Mouse (Mus musculus) heart, embryonic 15.5 days (tissue): ENCODE results near the gene Dctpp1. TPM values are rescaled to one million over a fixed set of nuclear protein-coding genes. Genes with fewer than 3 reads are reported as not detected.

Experiments
- ATAC-seq: fragments of 200-750 bp; cut with Nextera tagmentation; replicated peaks from 2 replicates; pipeline ENCODE4 v1.8.0; 2017; ENCODE audit warnings: low read depth, moderate TSS enrichment; ENCODE audit not compliant: insufficient number of reproducible peaks, insufficient read depth, low FRiP score
- H3K27ac ChIP-seq: fragments of 300-500 bp; sonication (generic); 2 replicates; pipeline ENCODE4 v1.5.1; 2015; ENCODE audit warnings: mild to moderate bottlenecking, inconsistent platforms
- H3K27me3 ChIP-seq: fragments of 300-500 bp; sonication (generic); 2 replicates; pipeline ENCODE4 v1.6.1; 2015; ENCODE audit warnings: inconsistent platforms
- H3K36me3 ChIP-seq: fragments of 300-500 bp; sonication (generic); 2 replicates; pipeline ENCODE4 v1.6.1; 2015; ENCODE audit warnings: mild to moderate bottlenecking, inconsistent platforms
- H3K4me1 ChIP-seq: fragments of 300-500 bp; sonication (generic); replicated peaks from 2 replicates; pipeline ENCODE4 v1.6.1; 2015; ENCODE audit warnings: inconsistent platforms
- H3K4me2 ChIP-seq: fragments of 300-500 bp; sonication (generic); 2 replicates; pipeline ENCODE4 v1.6.1; 2015; ENCODE audit warnings: inconsistent platforms, mild to moderate bottlenecking, moderate library complexity
- H3K4me3 ChIP-seq: fragments of 300-500 bp; sonication (generic); 2 replicates; pipeline ENCODE4 v1.5.1; 2015; ENCODE audit warnings: mild to moderate bottlenecking, inconsistent platforms
- H3K9ac ChIP-seq: fragments of 300-500 bp; sonication (generic); 2 replicates; pipeline ENCODE4 v1.6.1; 2015; ENCODE audit warnings: mild to moderate bottlenecking, inconsistent platforms
- H3K9me3 ChIP-seq: fragments of 300-500 bp; sonication (generic); replicated peaks from 2 replicates; pipeline ENCODE4 v1.6.1; 2016; ENCODE audit warnings: inconsistent platforms
- WGBS: fragments of 180-500 bp; shearing (Covaris S2); methylation state at CpG from one replicate; pipeline ENCODE4 v1.1.7; 2015; ENCODE audit warnings: mixed read lengths; 5-methylcytosine and 5-hydroxymethylcytosine counted together
- polyA plus RNA-seq: library from polyadenylated mRNA; unstranded; fragments of >200 nt; fragmentation: Nextera tagmentation; extraction: Ambion mirVana; gene quantifications from 2 replicates; pipeline ENCODE4 v1.2.1, GENCODE M21; 2015

The Dctpp1 gene
- polyA plus RNA-seq, 1 experiment from 2014 or later: 135 TPM

DNA sequence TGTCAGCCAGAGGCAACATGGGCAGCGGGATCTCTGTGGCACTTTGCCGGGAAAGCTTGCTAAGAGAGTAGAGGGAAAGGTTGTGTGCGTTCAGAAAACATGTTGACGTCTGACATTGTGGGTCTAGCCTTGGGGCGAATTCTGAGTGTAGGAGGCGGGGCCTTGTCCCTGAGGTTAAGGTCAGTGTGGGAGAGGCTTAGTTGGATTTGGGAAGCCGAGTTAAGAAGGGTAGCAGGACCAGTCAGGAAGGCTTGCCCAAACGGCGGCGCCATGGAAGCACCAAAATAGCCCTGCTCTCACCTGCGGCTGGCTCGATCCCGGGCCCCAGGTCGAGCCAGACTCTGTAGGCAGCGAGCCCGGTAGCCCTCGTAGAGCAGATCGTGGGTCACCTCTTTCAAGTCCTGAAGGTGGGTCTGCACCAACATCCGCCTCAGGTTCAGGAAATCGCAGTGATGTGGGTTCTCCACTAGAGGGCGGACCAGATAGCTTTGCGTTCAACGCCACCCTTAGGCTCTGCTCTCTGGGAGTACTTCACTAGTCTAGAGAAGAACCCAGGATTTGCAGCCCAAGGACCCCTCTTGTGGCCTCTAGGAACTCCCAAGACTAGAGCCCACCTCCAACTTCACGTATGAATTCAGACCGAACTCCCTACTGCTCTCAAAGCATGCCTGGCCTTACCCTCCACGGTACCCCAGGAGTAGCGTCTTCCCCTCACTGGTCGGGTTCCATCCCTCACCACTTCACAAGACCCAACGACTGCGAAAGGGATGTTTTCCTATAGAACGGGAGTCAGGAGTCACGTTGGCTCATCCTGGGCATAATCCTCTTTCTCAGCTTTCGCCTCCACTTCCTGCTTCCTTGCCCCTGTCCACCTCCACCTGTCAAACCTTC, 45.3 kb downstream of the Dctpp1 start:
- ATAC-seq: no peak
- Histone ChIP-seq H3K9ac (peak overlapping the region; percentile 50), H3K4me3 (peak overlapping the region; percentile 44), H3K27ac (peak overlapping the region; percentile 45; the same call in 1 of the 2 replicates), H3K27me3 (no peaks in the 10 kb centered on the region), H3K4me2 (peak overlapping the region; percentile 68), H3K36me3 (no peaks in the 10 kb centered on the region), H3K4me1 (peaks cover 47% of the 10 kb centered on the region), H3K9me3 (no peaks in the 10 kb centered on the region)
- 23% methylated on average over 33 of the region's 33 CpGs for WGBS

DNA sequence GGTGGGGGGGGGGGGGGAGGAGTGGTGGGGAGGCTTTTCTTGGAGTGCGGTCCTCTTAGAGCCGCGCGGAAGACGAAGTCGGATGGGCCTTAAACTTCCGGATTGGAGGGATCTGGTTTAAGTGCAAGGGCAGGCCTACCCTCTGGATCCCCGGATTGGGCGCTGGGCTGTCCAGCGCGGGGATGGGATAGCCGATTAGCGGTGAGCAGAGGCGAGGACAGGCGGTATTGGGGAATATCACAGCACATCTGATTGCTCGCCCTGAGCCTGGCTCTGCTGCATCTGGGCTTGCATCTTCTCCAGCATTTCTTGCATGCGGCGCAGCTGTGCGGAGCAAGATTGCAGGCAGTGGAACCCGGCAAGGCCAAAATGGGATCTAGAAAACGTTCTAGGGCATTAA, 46.0 kb downstream of the Dctpp1 start:
- Histone ChIP-seq H3K27me3 (no peaks in the 10 kb centered on the region), H3K9ac (peak overlapping the region; percentile 50; the same call in 1 of the 2 replicates), H3K27ac (peak overlapping the region; percentile 45), H3K4me2 (peak overlapping the region; percentile 68), H3K4me3 (peak overlapping the region; percentile 44), H3K9me3 (no peaks in the 10 kb centered on the region), H3K36me3 (no peaks in the 10 kb centered on the region), H3K4me1 (peaks cover 50% of the 10 kb centered on the region)
- ATAC-seq: no peak
- WGBS: 36% methylated on average over 21 of the region's 21 CpGs

DNA sequence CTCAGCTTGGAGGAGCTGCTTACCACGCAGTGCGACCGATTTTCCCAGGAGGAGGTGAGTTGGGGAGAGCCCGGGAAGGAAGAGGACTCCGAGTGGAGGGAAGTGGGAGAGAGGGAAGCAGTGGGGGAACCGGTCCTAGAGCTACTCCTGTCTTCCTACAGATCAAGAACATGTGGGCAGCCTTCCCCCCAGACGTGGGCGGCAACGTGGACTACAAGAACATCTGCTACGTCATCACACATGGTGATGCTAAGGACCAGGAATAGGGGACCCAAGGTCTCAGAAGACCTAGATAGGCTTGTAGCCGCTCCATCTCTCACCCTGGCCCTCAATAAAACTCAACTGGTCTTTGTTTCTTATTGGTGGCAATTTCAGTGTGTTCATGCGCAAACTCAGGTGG, 46.6 kb downstream of the Dctpp1 start:
- H3K27ac ChIP-seq: no peak overlapping the region
- no peaks in the 10 kb centered on the region for H3K27me3 ChIP-seq
- 56% methylated on average over 12 of the region's 12 CpGs for WGBS
- no peaks in the 10 kb centered on the region for H3K9me3 ChIP-seq
- no peak overlapping the region for H3K9ac ChIP-seq
- no peak for ATAC-seq
- no peak overlapping the region for H3K4me3 ChIP-seq
- H3K4me2 ChIP-seq: peak overlapping the region; percentile 68
- H3K4me1 ChIP-seq: peaks cover 54% of the 10 kb centered on the region
- no peaks in the 10 kb centered on the region for H3K36me3 ChIP-seq

DNA sequence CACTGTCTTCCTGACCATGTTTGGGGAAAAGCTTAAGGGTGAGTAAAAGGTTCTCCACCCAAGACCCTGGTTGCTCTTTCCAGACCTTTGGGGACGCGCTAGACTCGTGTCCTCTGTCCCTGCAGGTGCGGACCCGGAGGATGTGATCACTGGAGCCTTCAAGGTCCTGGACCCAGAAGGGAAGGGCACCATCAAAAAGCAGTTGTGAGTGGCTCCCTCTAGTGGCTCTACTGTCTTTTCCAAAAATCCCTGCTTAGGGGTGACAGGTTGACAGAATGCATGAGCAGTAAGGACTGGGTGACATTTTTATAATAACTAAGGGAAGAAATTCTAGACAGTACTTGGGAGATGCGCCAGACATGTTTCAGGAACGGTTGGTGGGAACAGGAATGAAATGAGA, 47.0 kb downstream of the Dctpp1 start:
- no peaks in the 10 kb centered on the region for H3K9me3 ChIP-seq
- ATAC-seq: no peak
- no peak overlapping the region for H3K27ac ChIP-seq
- no peak overlapping the region for H3K4me2 ChIP-seq
- no peak overlapping the region for H3K4me3 ChIP-seq
- no peak overlapping the region for H3K9ac ChIP-seq
- 35% methylated on average over 7 of the region's 7 CpGs for WGBS
- peaks cover 54% of the 10 kb centered on the region for H3K4me1 ChIP-seq
- no peaks in the 10 kb centered on the region for H3K36me3 ChIP-seq
- H3K27me3 ChIP-seq: no peaks in the 10 kb centered on the region

DNA sequence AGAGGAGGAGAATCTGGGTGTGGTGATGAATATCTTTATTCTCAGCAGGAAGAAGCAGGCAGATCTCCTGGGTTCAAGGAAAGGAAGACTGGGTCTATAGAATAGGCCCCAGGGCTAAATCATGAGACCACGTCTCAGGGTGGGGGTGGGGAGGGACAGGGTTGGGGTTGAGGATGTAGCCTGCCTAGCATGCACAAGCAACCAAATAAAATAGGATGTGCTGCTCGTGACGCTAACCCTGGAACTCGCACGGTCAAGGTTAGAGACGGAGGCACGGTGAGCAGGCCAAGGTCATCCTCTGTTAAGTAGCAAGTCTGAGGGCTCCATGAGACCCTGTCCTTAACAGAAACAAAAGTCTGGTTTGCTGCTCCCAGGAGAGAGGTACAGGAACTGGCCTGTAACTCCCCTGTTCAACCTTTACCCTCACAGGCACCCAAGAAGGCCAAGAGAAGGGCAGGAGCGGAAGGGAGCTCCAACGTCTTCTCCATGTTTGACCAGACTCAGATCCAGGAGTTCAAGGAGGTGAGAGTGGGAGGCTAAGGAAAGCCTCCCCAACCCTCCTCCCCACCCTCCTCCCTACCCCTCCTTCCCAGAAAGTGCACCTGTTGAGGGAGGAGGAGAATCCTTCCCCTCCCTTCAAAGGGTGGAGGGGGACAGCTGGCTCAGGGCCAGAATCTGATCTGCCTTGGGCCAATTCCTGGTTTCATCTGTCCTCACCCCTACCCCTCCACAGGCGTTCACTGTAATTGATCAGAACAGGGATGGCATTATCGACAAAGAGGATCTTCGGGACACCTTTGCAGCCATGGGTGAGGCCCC, 47.9 kb downstream of the Dctpp1 start:
- 87% methylated on average over 12 of the region's 12 CpGs for WGBS
- Histone ChIP-seq H3K4me2 (no peak overlapping the region), H3K4me3 (no peak overlapping the region), H3K27me3 (no peaks in the 10 kb centered on the region), H3K36me3 (no peaks in the 10 kb centered on the region), H3K9me3 (no peaks in the 10 kb centered on the region), H3K9ac (no peak overlapping the region), H3K4me1 (peaks cover 46% of the 10 kb centered on the region), H3K27ac (no peak overlapping the region)
- ATAC-seq: no peak

DNA sequence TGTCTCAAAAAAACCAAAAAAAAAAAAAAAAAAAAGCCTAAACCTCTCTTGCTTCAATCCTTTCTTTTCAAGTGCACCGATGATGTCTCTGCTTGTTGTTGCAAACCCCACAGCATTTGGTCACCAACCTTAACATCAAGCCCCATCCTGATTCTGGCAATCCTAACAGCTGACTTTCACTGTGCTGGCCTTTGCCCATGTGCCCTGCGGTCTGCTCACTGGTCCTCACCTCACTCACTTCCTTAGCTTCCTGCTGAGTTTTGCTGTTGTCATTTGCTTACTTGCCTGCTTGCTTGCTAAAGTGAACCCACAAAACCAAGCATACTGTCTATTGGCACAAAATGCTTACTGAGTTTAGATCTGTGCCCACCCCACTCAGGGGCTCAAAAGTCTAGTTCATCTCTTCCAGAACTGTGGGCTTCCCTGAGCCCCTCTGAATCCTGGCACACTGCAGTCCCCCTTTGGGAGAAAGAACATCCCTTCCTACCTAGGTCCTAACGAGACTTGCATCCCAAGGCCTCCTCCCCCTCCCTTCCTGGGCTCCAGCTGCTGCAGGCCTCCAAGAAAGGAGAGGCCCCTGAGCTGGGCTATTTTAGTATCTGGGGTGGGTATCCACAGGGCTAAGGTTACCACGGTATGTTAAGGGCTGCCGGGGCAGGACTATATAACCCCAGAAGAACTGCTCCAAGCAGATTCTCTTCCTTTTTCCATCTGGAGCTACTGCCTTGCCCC, 49.3 kb downstream of the Dctpp1 start:
- Histone ChIP-seq H3K27ac (no peak overlapping the region), H3K9me3 (no peaks in the 10 kb centered on the region), H3K4me2 (no peak overlapping the region), H3K4me1 (peaks cover 47% of the 10 kb centered on the region), H3K9ac (no peak overlapping the region), H3K4me3 (no peak overlapping the region), H3K36me3 (no peaks in the 10 kb centered on the region), H3K27me3 (no peaks in the 10 kb centered on the region)
- WGBS: 61% methylated on average over 5 of the region's 5 CpGs
- no peak for ATAC-seq

DNA sequence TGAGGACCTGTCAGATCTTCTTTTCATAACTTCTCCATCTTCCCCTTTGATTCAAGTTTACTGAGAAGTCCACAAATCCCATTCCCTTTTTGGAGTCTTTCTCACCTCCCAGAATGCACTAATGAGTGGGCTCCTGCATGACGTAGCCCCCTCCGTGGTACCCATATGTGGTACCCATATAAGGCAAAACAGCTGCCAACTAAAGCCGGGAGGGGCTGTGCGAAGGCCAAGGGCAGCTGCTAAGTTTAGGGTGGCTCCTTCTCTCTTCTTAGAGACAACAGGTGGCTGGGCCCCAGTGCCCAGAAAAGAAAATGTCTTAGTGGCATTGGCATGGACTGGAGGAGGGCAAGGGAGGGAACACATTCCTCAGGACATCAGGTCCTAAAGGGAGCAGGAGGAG, 50.2 kb downstream of the Dctpp1 start:
- 84% methylated on average over 4 of the region's 4 CpGs for WGBS
- H3K4me1 ChIP-seq: peaks cover 46% of the 10 kb centered on the region
- H3K4me2 ChIP-seq: no peak overlapping the region
- no peak overlapping the region for H3K4me3 ChIP-seq
- ATAC-seq: no peak
- H3K36me3 ChIP-seq: no peaks in the 10 kb centered on the region
- no peak overlapping the region for H3K27ac ChIP-seq
- H3K27me3 ChIP-seq: no peaks in the 10 kb centered on the region
- H3K9me3 ChIP-seq: no peaks in the 10 kb centered on the region
- H3K9ac ChIP-seq: no peak overlapping the region

DNA sequence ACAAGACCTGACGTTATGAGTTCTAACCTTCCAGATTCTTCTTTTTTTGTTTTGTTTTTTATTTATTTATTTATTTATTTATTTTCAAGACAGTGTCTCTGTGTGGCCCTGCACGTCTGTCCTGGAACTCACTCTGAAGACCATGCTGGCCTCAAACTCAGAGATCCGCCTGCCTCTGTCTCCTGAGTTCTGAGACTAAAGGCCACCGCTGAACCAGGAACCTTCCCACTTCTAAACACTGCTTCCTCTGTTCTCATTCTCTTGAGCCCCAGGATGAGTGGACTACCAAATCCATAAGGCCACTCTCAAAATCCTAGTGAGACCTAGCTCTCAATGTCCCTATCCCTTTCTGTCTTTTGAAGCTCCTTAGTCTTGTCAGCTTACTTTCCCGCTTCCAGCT, 50.7 kb downstream of the Dctpp1 start:
- H3K4me3 ChIP-seq: no peak overlapping the region; the same call in 1 of the 2 replicates

DNA sequence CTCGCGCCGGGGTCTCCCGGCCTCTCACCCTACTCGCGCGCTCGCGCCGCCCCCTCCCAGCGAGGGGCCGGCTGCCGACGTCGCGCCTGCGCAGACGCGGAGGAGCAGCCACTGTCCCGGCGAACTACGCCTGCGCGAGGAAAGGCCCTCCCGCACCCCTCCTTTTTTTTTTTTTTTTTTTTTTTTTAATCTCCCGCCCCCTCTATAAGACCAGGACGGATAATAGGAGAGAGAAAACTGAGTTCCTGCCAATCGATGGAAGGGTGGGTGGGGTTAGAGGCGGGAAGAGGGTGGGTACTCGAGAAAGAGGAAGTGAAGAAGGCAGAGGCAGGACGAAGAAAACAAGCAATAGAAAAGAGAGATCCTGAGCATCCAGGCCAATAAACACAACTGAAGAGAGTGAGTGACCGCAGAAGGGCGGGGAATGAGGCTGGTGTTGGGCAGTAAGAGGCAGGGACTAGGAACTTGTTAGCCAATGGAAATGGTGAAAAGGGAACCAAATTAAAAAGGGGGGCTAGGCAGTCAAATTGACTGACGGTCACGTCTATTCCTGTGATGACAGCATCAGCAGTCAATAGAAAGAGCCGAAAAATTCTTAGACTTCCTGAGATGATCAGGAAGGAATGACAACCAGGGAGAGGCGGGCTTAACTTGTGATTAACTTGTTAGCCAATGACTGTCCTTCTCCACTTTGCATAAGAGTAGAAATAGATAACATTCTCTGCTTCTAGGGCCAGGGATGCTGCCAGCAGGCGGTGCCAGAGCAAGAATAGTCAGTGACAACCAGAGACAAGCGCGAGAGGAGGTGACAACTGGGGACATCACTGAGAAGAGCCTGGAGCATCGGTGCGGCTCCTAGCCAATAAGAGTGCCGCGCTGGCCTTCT, 51.7 kb downstream of the Dctpp1 start, which contains the start of gene Mylpf:
Gene Mylpf, plus strand, starts transcription at position 338 of the 886 bp plus-strand sequence.
- Histone ChIP-seq H3K4me2 (peak within 1 kb of the TSS; percentile 90), H3K36me3 (peaks cover 3% of the 10 kb centered on the region; the same call in 1 of the 2 replicates), H3K27me3 (no peaks in the 10 kb centered on the region), H3K4me3 (peak within 1 kb of the TSS; percentile 90), H3K9me3 (no peaks in the 10 kb centered on the region), H3K9ac (peak within 1 kb of the TSS; percentile 94), H3K27ac (peak within 1 kb of the TSS; percentile 93), H3K4me1 (peaks cover 37% of the 10 kb centered on the region)
- peak; percentile 93 for ATAC-seq
- under 1% methylated on average over 44 of the region's 44 CpGs for WGBS

More for the DNA sequence above, 50.7 kb downstream of the Dctpp1 start:
- no peaks in the 10 kb centered on the region for H3K36me3 ChIP-seq
- peak overlapping the region; percentile 66 for H3K4me2 ChIP-seq
- H3K9me3 ChIP-seq: no peaks in the 10 kb centered on the region
- ATAC-seq: no peak
- H3K27ac ChIP-seq: peak overlapping the region; percentile 82
- no peak overlapping the region for H3K9ac ChIP-seq
- H3K4me1 ChIP-seq: peaks cover 46% of the 10 kb centered on the region
- WGBS: 79% methylated on average over 5 of the region's 5 CpGs
- no peaks in the 10 kb centered on the region for H3K27me3 ChIP-seq

DNA sequence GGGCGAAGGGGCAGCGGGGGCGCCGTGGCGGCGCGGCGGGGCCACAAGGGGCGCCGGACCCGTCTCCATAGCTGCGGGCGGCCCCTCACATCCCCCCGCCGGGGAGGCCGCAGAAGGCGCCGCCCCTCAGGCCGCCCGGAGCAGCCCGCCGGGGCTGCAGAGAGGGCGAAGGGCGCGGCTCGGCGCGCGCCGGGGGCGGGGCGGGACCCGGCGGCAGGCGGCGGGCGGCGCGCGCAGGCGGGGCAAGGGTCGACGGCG, 52.3 kb downstream of the Dctpp1 start, which contains the start of gene Tbc1d10b:
Gene Tbc1d10b, minus strand, starts transcription at position 174 of the 258 bp plus-strand sequence.
- Histone ChIP-seq H3K9ac (peak within 1 kb of the TSS; percentile 94), H3K4me2 (peak within 1 kb of the TSS; percentile 90), H3K9me3 (no peaks in the 10 kb centered on the region), H3K27ac (peak within 1 kb of the TSS; percentile 93), H3K27me3 (no peaks in the 10 kb centered on the region), H3K4me3 (peak within 1 kb of the TSS; percentile 90), H3K36me3 (peaks cover 9% of the 10 kb centered on the region), H3K4me1 (peaks cover 32% of the 10 kb centered on the region)
- WGBS: under 1% methylated on average over 27 of the region's 44 CpGs
- ATAC-seq: no peak
